ENCODE assay signal across 8 mouse cellular contexts in the genomic region with DNA sequence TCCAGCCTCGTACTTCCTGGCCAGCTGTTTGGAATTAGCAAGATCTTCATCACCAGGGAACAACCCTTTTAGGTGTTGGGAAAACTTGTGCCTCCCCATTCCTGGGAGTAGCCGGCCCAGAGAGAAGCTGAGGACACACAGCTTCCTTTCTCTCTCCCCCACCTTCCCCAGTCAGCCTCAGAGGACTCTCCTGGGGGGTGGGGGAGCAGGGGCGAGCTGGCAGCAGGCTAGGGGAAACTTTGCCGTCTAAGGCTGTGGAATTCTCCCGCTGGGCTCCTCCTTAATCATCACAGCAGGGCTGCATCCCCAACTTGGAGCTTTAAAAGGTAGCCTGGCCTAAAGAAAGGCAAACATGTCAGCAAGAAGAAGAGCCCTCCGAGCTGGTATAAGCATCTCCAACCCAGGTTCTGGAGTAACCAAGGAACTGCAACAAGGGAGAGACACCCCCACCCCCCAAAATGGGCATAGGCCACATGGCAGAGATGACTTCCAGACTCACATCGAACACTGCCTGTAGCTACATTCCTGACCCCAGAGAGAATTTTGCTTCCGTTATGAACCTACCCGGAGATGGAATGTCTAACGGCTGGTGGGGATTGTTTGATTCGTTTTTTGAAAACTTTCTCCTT. TPM values are rescaled to one million over a fixed set of nuclear protein-coding genes. Genes with fewer than 3 reads are reported as not detected.
DNase-seq lines count a peak whose midpoint lies in the region; ATAC-seq and TF ChIP-seq lines count a peak whose summit lies in the region.
"Had no signal": no experiment of that assay in that cellular context is flagged by ENCODE, and none has a peak within 500 bp of the region (broad histone marks: within the 10 kb centered on the region; RNA-seq: fewer than 3 reads in every experiment).

No protein-coding gene starts in this region.

- no peak overlapping the region for H3K4me3 ChIP-seq in kidney, postnatal 0 days (replicated peaks; ENCODE audit: low read depth, low read length)
- H3K4me3 ChIP-seq: neural tube, embryonic 12.5 days had no signal

- no peak for ATAC-seq in kidney, postnatal 0 days (replicated peaks; ENCODE audit: low FRiP score, low read depth)

- peak; percentile 36 for DNase-seq in kidney, postnatal 0 days (ENCODE audit: low spot score)
- DNase-seq in kidney, adult 18-20 months: no peak
- peak; percentile 42 for DNase-seq in embryo, embryonic 11 days
- DNase-seq in forelimb bud, embryonic 11.5 days (ENCODE audit: low read depth, low spot score): peak; percentile 47
- DNase-seq in mesoderm, embryonic 11.5 days (ENCODE audit: low read depth, low spot score): peak; percentile 38
- DNase-seq in left cerebral cortex, postnatal 14 days (ENCODE audit: low spot score in 2 of 2): no peak
- DNase-seq in right cerebral cortex, adult 2 months (ENCODE audit: low spot score in 2 of 2): no peak

- H3K27me3 ChIP-seq in kidney, postnatal 0 days (ENCODE audit: insufficient read depth, low read length): no peaks in the 10 kb centered on the region
- H3K27me3 ChIP-seq: neural tube, embryonic 12.5 days had no signal

- no peaks in the 10 kb centered on the region for H3K9me3 ChIP-seq in kidney, postnatal 0 days (replicated peaks; ENCODE audit: low read length)
- H3K9me3 ChIP-seq: neural tube, embryonic 12.5 days had no signal

- TF ChIP-seq CTCF in kidney, postnatal 0 days (IDR thresholded peaks at IDR 0.05; ENCODE audit: low read depth): no peak

- H3K9ac ChIP-seq in kidney, postnatal 0 days (ENCODE audit: low read depth, low read length): no peak overlapping the region
- H3K9ac ChIP-seq: neural tube, embryonic 12.5 days had no signal

- intact Hi-C loops in left cerebral cortex, postnatal 14 days (cut with DNase I): no loop called here

- H3K36me3 ChIP-seq in kidney, postnatal 0 days (ENCODE audit: insufficient read depth, low read length): no peaks in the 10 kb centered on the region
- H3K36me3 ChIP-seq: neural tube, embryonic 12.5 days had no signal

- no peak overlapping the region for H3K27ac ChIP-seq in kidney, postnatal 0 days
- H3K27ac ChIP-seq: neural tube, embryonic 12.5 days had no signal

- peaks cover 16% of the 10 kb centered on the region for H3K4me1 ChIP-seq in kidney, postnatal 0 days (replicated peaks; ENCODE audit: insufficient read depth, low read length)

- 26% methylated on average over 11 of the region's 11 CpGs for WGBS in kidney, postnatal 0 days

- no peak overlapping the region for H3K4me2 ChIP-seq in kidney, postnatal 0 days (ENCODE audit: low read length)
- H3K4me2 ChIP-seq: neural tube, embryonic 12.5 days had no signal

RNA-seq across cellular contexts. Expression of gene Atp2b4, which starts 33.8 kb away (rescaled TPM):
- polyA plus RNA-seq in kidney, postnatal 0 days (2015; fragmentation: Nextera tagmentation; extraction: Ambion mirVana): 5.6 and 7.2 TPM in 2 replicates
- 100 to 1,000 TPM; 237 to 245 TPM for total RNA-seq in left cerebral cortex, postnatal 14 days (2021)

Comparison
In these comparisons a context has a peak if more than half of its experiments do, and no peak if none do; other contexts are left out.
1. DNase-seq: peak in kidney, postnatal 0 days (single experiment), embryo, embryonic 11 days (single experiment), forelimb bud, embryonic 11.5 days (single experiment) and mesoderm, embryonic 11.5 days (single experiment); none in kidney, adult 18-20 months (single experiment), left cerebral cortex, postnatal 14 days (0 of 2) and right cerebral cortex, adult 2 months (0 of 2).